Mouse (Mus musculus): ENCODE measurements around the gene 4933427D14Rik. TPM values are rescaled to one million over a fixed set of nuclear protein-coding genes. Genes with fewer than 3 reads are reported as not detected.

4933427D14Rik gene
- polyA plus RNA-seq, 1 experiment from 2014 or later: 7.5 TPM

DNA sequence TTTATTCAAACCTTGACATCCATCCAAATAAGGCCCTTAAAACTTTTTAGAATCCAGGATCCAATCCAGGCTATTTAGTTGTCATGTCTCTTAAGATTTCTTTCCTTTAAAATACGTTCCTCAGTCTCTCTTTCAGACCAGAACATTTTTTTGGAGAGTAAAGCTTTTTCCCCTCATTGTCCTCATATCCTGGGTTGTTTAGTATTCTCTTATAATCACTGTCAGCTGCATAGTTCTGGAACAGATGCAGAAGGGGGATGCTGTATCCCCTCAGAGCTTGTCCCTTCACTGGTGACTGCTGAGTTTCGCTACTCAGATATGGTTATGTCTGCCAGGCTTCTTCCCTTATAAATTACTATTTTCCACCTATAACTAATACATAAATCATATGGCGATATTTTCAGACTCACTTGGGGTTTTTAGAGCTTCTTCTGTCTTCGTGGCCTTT is 51.3 kb downstream of the 4933427D14Rik start:
- Histone ChIP-seq H3K9ac (ENCODE audit: low read length) (no peak overlapping the region), H3K4me2 (ENCODE audit: low read depth, low read length) (no peak overlapping the region), H3K27me3 (ENCODE audit: control insufficient read depth, insufficient read depth, low read length) (no peaks in the 10 kb centered on the region), H3K9me3 (replicated peaks; ENCODE audit: control insufficient read depth, low read length) (no peaks in the 10 kb centered on the region), H3K36me3 (ENCODE audit: control insufficient read depth, insufficient read depth) (peaks cover 24% of the 10 kb centered on the region; the same call in 1 of the 2 replicates), H3K4me1 (ENCODE audit: control insufficient read depth, insufficient read depth, low read length) (no peaks in the 10 kb centered on the region), H3K27ac (ENCODE audit: low read length) (no peak overlapping the region), H3K4me3 (ENCODE audit: low read length) (no peak overlapping the region)
- no peak for ATAC-seq (replicated peaks; ENCODE audit: extremely low read depth, insufficient read depth, low FRiP score)
- 76% methylated on average over 4 of the region's 4 CpGs for WGBS

DNA sequence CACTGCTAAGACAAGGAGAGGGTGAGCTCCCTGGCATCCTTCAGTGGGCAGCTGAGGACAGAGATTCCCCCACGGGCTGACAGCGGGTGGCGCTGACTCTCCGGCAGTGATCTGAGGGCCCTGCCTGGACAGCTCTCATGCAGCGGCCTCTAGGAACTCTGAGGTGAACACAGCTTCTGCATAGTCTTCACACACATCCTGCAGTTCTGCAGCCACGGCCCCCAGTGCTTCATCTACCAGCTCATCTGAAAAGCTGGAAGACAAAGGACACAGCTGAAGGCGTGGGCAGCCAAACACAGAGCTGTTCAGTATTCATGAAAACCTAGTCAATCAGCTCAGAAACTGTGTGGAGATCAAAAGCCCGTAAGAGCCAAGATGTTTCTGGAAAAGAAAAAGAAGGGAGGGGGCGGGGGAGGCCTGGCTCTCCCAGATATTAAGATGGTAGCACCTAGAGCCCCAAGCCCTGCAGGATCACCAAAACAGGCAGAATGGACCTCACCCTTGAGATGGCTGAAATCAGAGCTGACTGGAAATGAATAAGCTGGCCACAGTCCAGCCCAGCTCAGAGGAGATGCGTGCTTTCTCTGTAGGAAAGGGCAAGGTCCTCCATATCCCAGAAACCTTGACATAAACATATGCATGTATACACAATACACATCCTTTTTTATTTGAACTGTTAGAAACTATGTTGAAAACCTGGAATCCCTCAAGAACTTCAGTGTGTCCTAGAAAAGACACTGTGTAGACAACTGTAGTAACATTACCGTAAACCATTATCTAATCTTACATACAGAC is 51.9 kb downstream of the 4933427D14Rik start:
- no peak for ATAC-seq (replicated peaks; ENCODE audit: extremely low read depth, insufficient read depth, low FRiP score)
- H3K4me1 ChIP-seq (ENCODE audit: control insufficient read depth, insufficient read depth, low read length): no peaks in the 10 kb centered on the region
- H3K4me3 ChIP-seq (ENCODE audit: low read length): no peak overlapping the region
- 73% methylated on average over 11 of the region's 11 CpGs for WGBS
- H3K27ac ChIP-seq (ENCODE audit: low read length): no peak overlapping the region
- no peaks in the 10 kb centered on the region for H3K27me3 ChIP-seq (ENCODE audit: control insufficient read depth, insufficient read depth, low read length)
- no peaks in the 10 kb centered on the region for H3K9me3 ChIP-seq (replicated peaks; ENCODE audit: control insufficient read depth, low read length)
- no peak overlapping the region for H3K4me2 ChIP-seq (ENCODE audit: low read depth, low read length)
- peaks cover 24% of the 10 kb centered on the region; the same call in 1 of the 2 replicates for H3K36me3 ChIP-seq (ENCODE audit: control insufficient read depth, insufficient read depth)
- no peak overlapping the region for H3K9ac ChIP-seq (ENCODE audit: low read length)

DNA sequence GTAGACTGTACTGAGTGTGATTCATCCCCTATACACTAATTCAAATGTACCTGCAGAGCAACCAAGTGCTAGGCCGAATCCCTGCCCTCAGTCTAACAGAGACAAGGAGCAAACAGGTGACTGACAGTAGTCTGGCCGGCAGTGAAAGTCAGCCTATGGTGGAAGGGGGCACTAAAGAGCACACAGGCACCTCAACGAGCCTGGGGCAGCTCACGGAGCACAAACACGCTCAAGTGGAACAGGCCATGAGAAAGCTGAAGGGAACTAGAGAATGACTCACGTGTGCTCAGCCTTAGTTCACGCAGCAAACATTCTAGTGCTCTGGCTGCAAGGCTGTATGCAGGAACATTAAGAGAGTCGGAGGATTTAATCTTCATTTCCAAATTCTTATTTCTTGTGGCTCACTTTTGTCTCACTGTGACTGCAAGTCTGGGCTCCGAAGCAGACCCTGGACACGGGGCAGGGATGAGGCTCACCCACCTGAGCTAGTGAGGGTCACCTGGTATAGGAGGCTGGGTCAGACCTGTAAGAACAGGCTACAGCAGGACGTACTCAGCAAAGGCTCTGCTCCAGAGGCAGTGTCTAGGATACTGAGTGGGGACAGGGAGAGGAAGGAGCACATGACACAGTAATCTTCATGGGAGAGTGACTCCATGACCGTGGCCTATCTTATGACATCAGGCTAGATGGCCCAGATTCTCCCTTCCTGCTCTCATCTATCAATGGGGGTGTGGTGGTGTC is 54.0 kb downstream of the 4933427D14Rik start:
- Histone ChIP-seq H3K27ac (ENCODE audit: low read length) (no peak overlapping the region), H3K36me3 (ENCODE audit: control insufficient read depth, insufficient read depth) (peaks cover 16% of the 10 kb centered on the region; the same call in 1 of the 2 replicates), H3K9me3 (replicated peaks; ENCODE audit: control insufficient read depth, low read length) (no peaks in the 10 kb centered on the region), H3K4me2 (ENCODE audit: low read depth, low read length) (no peak overlapping the region), H3K4me1 (ENCODE audit: control insufficient read depth, insufficient read depth, low read length) (no peaks in the 10 kb centered on the region), H3K4me3 (ENCODE audit: low read length) (no peak overlapping the region), H3K27me3 (ENCODE audit: control insufficient read depth, insufficient read depth, low read length) (no peaks in the 10 kb centered on the region), H3K9ac (ENCODE audit: low read length) (no peak overlapping the region)
- no peak for ATAC-seq (replicated peaks; ENCODE audit: extremely low read depth, insufficient read depth, low FRiP score)
- 78% methylated on average over 12 of the region's 12 CpGs for WGBS

DNA sequence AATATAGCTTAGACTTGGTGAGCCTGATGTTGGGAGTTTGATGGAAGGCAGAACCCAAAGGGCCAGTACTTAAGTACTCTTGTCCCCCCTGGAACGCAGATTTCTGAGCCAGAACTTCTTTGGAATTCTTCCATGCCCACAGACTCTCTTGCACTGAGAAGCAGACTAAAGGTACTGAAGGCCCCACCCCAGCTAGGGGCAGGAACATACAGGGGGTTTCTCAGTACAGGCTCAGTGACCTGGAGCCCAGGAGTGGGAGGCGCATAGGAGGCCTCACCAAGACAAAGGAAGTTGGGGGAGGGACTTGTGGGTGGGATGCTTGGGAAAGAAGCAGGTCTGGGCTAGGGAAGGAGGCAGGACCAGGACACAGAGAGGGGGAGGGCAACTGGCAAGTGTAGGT is 56.1 kb downstream of the 4933427D14Rik start:
- peaks cover 9% of the 10 kb centered on the region; the same call in 1 of the 2 replicates for H3K36me3 ChIP-seq (ENCODE audit: control insufficient read depth, insufficient read depth)
- no peak overlapping the region for H3K4me3 ChIP-seq (ENCODE audit: low read length)
- H3K4me1 ChIP-seq (ENCODE audit: control insufficient read depth, insufficient read depth, low read length): no peaks in the 10 kb centered on the region
- H3K27me3 ChIP-seq (ENCODE audit: control insufficient read depth, insufficient read depth, low read length): no peaks in the 10 kb centered on the region
- H3K27ac ChIP-seq (ENCODE audit: low read length): no peak overlapping the region
- ATAC-seq (replicated peaks; ENCODE audit: extremely low read depth, insufficient read depth, low FRiP score): no peak
- H3K9ac ChIP-seq (ENCODE audit: low read length): no peak overlapping the region
- no peaks in the 10 kb centered on the region for H3K9me3 ChIP-seq (replicated peaks; ENCODE audit: control insufficient read depth, low read length)
- 44% methylated on average over 2 of the region's 2 CpGs for WGBS
- no peak overlapping the region for H3K4me2 ChIP-seq (ENCODE audit: low read depth, low read length)

DNA sequence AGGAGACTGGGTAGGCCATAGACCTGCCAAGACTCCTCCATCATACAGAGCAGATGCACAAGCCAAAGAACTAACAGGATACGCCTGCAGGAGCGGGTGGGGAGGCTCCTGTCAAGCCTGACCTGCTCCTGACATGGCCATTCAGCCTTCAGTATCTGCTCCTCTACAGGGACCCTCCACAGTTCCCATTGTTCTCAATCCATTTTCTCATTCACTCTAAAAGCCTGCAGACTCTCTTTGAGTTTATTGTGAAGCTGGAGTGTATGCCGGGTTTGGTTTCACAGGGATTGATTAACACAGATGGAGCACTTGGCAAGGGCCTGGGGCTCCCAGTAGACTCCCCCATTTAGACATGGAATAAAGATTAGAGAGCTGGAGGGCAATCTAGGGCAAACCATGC is 59.3 kb downstream of the 4933427D14Rik start:
- WGBS: 59% methylated on average over 3 of the region's 3 CpGs
- Histone ChIP-seq H3K27me3 (ENCODE audit: control insufficient read depth, insufficient read depth, low read length) (0 out of 2 replicates have a peak, but pooled peaks cover 4% of the 10 kb centered on the region), H3K4me3 (ENCODE audit: low read length) (no peak overlapping the region), H3K4me2 (ENCODE audit: low read depth, low read length) (no peak overlapping the region), H3K9me3 (replicated peaks; ENCODE audit: control insufficient read depth, low read length) (no peaks in the 10 kb centered on the region), H3K36me3 (ENCODE audit: control insufficient read depth, insufficient read depth) (no peaks in the 10 kb centered on the region), H3K9ac (ENCODE audit: low read length) (no peak overlapping the region), H3K27ac (ENCODE audit: low read length) (no peak overlapping the region), H3K4me1 (ENCODE audit: control insufficient read depth, insufficient read depth, low read length) (no peaks in the 10 kb centered on the region; the same call in 1 of the 2 replicates)
- no peak for ATAC-seq (replicated peaks; ENCODE audit: extremely low read depth, insufficient read depth, low FRiP score)

DNA sequence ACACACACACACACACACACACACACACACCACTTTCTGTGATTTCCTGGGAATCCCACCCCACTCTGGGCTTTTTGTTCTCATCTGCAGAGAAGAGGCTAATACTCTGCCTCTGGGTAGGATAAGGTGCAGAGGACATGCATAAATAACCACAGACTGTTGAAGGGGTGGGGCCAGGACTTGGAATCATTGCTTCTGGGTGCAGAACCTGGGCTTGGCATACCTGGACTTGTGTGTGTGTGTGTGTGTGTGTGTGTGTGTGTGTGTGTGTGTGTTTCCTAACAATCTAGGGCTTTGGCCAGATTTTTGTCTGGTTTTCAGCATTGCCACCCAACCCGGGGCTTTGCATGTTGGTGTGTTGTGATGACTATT is 61.4 kb downstream of the 4933427D14Rik start:
- H3K27ac ChIP-seq (ENCODE audit: low read length): no peak overlapping the region
- no peaks in the 10 kb centered on the region for H3K9me3 ChIP-seq (replicated peaks; ENCODE audit: control insufficient read depth, low read length)
- H3K4me2 ChIP-seq (ENCODE audit: low read depth, low read length): no peak overlapping the region
- WGBS: 72% methylated on average over 1 of the region's 1 CpGs
- no peak overlapping the region for H3K4me3 ChIP-seq (ENCODE audit: low read length)
- H3K36me3 ChIP-seq (ENCODE audit: control insufficient read depth, insufficient read depth): no peaks in the 10 kb centered on the region
- 0 out of 2 replicates have a peak, but pooled peaks cover 4% of the 10 kb centered on the region for H3K27me3 ChIP-seq (ENCODE audit: control insufficient read depth, insufficient read depth, low read length)
- H3K9ac ChIP-seq (ENCODE audit: low read length): no peak overlapping the region
- ATAC-seq (replicated peaks; ENCODE audit: extremely low read depth, insufficient read depth, low FRiP score): no peak
- H3K4me1 ChIP-seq (ENCODE audit: control insufficient read depth, insufficient read depth, low read length): no peaks in the 10 kb centered on the region; the same call in 1 of the 2 replicates

DNA sequence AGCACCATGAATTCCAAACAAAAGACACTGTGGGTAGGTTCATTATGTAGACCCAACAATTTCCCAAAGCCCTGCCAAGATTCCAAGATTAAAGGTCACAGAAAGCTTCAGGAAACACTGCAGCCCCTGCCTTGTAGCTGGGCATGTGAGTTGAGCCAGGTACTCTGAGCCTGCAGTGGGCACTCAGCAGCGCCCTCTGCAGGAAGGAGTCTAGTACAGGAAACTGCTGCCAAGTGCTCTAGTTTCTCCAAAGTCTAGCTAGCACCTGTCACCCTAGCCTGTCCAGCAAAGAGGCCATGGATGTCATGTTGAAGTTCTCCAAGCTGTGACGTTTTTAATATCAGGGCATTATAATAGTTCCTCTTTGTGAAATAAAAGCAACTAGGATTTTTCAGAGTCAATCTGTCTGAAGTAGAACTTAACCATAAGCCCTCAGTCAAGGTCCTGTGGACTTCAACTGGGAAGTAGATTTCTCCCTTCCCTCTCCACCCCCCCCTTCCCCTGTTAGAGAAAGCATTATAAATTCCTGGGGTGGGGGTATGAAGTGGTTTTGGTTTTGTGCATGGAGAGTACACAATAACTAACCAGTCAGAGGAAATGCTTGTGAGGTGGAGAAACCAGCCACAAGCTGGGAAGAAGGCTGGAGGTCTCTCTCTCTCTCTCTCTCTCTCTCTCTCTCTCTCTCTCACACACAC is 61.9 kb downstream of the 4933427D14Rik start:
- ATAC-seq (replicated peaks; ENCODE audit: extremely low read depth, insufficient read depth, low FRiP score): no peak
- Histone ChIP-seq H3K4me1 (ENCODE audit: control insufficient read depth, insufficient read depth, low read length) (no peaks in the 10 kb centered on the region; the same call in 1 of the 2 replicates), H3K9me3 (replicated peaks; ENCODE audit: control insufficient read depth, low read length) (no peaks in the 10 kb centered on the region), H3K27ac (ENCODE audit: low read length) (no peak overlapping the region), H3K27me3 (ENCODE audit: control insufficient read depth, insufficient read depth, low read length) (0 out of 2 replicates have a peak, but pooled peaks cover 4% of the 10 kb centered on the region), H3K4me3 (ENCODE audit: low read length) (no peak overlapping the region), H3K36me3 (ENCODE audit: control insufficient read depth, insufficient read depth) (no peaks in the 10 kb centered on the region), H3K4me2 (ENCODE audit: low read depth, low read length) (no peak overlapping the region), H3K9ac (ENCODE audit: low read length) (no peak overlapping the region)
- 8% methylated on average over 2 of the region's 2 CpGs for WGBS

DNA sequence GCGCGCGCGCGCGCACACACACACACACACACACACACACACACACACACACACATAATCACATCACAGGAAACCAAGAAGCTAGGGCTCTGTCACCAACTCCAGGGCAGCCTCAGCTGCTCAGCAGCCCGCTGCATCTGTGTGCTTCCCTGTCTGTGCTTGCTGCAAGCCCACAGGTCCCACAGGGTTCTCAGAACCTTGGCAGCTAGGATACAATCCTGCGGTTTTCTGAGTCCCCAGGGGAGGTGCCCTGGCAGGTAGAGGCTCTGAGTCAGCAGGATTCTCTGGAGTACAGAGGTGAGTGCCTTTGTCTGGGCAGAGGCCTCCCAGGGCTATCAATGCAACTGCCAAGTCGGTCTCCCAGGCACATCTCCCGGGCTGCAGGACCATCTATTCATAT is 64.4 kb downstream of the 4933427D14Rik start:
- Histone ChIP-seq H3K9ac (ENCODE audit: low read length) (no peak overlapping the region), H3K4me3 (ENCODE audit: low read length) (no peak overlapping the region), H3K36me3 (ENCODE audit: control insufficient read depth, insufficient read depth) (no peaks in the 10 kb centered on the region), H3K27me3 (ENCODE audit: control insufficient read depth, insufficient read depth, low read length) (0 out of 2 replicates have a peak, but pooled peaks cover 4% of the 10 kb centered on the region), H3K9me3 (replicated peaks; ENCODE audit: control insufficient read depth, low read length) (no peaks in the 10 kb centered on the region), H3K4me1 (ENCODE audit: control insufficient read depth, insufficient read depth, low read length) (no peaks in the 10 kb centered on the region; the same call in 1 of the 2 replicates), H3K4me2 (ENCODE audit: low read depth, low read length) (no peak overlapping the region), H3K27ac (ENCODE audit: low read length) (no peak overlapping the region)
- 48% methylated on average over 10 of the region's 10 CpGs for WGBS
- ATAC-seq (replicated peaks; ENCODE audit: extremely low read depth, insufficient read depth, low FRiP score): no peak

All from heart, embryonic 16.5 days (tissue).